Mouse (Mus musculus) cerebral cortex, adult 2 months (tissue): Measurements from ENCODE around the gene Atxn1.

Experiments used
- WGBS: fragments of 180-500 bp; shearing (Covaris S2); methylation state at CpG from one replicate; pipeline ENCODE4 v1.1.7; 2018; 5-methylcytosine and 5-hydroxymethylcytosine counted together

The Atxn1 gene

DNA sequence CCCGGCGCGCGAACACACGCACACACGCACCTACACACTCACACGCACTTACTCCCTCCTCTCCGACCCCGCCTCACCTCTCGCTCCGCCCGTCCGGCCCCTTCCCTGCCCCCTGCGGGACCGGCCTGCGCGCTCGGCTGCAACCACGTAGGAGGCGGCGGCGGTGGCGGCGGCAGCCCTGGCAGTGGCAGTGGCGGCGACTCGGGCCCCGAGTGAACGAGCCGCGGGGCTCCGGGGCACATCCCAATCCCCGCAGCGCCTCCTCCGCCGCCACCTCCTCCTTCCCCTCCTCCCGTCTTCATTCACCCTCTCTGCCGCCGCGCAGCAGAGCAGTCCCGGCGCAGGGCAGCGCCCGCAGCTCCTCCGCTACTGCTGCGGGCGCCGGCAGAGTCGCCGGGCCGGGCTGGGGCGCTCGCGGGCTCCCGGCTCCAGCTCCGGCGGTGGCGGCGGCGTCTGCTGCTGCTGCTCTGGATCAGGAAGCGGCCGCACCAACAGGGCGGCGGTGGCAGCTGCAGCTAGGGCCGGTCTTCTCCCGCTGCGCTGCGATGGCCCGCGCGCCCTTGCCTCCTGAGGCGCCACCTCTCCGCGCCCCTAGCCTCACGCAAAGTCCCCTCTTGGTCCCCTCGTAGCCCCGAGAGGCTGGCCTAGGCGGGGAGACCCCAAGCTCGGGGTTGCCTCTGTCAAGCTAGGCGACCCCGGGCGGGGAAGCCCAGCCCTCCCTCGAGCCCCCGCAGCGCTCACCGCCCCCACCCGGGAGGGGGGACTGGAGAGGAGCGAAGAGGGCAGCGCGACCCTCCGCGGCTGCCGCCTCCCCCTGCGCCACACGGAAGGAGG, 1.1 kb downstream of the Atxn1 start:
- 1% methylated on average over 90 of the region's 95 CpGs for WGBS

DNA sequence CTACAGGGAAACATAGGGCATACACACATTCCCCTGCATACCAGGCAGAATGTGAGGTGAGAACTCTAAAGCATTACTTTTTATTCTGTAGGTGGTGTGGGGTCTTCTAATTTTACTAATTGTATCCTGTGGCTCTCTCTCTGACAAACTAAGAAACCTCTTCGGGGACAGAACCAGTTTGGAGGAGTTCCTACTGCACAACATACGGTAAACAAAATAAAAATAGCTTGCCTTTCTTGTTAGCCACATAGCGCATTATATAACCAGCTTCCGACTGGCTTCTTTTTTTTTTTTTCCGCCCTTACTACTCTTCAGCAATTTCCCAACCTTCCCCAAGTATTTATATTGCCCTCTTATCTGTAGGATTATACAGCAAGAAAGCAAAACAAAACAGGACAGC, 2.0 kb downstream of the Atxn1 start:
- WGBS, result 3% methylated on average over 5 of the region's 5 CpGs

DNA sequence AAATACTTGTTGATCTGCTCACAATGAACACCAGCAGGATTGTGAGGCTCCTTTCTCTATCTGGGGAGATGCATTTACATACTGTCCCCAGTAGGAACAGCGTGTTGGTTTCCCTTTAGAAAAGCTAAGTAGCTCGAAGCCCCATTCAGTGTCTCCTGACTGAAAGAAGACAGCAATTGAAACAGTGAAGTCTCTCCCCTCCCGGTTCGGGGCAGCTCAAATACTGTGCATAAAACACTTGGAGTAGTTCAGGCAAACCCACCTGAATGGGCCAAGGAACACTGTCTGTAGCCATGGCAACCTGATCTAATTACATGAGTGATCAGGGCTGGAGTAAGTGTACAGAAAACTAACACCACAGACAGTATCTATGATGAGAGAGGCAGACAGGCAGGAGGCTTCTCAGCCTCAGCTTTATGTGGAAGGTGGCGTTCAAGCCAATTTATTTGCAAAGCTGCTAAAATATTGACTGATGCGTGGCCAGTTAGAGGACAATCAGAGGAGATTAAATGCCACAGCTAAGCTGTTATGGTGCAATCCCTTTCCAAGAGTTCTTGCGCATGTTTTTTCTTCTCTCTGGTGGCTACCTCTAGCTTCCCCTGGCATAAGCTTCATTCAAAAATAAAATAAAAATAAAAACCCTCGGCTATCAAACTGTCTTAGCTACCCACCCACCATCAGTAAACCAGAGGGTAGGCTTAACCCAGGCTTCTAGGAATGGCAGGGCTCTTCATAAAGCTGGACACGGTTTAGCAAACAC, 2.8 kb downstream of the Atxn1 start:
- 17% methylated on average over 9 of the region's 9 CpGs for WGBS

DNA sequence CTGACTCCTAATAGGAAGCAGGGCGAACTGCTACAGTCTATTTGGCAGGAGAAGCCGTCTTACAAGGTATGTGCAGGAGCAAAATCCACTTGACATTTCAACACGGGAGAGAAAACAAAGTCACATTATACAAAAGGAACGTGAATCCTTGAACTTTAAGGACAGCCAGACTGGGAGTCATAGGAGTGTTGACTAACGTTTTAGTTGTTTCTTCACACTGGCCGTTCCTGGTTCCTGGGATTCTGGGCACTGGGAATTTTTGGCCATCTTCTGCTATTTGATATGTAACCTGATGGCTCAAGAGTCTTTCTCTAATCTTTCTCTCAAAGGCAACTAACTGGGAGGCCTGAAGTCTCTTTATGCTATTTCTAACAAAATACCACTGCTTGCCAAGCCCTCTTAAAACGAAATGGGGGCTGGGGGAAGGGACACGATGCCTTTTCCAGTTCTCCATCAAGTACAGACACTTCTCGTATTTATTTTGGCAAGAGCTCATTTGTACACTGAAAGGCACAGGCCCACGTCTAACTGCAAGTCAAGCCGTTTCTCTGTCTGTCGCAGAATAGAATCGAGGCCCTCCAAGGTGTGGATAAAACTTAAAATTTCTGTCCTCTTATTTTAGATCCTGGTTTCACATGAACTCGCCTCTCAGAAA, 4.4 kb downstream of the Atxn1 start:
- WGBS, result 34% methylated on average over 14 of the region's 14 CpGs

DNA sequence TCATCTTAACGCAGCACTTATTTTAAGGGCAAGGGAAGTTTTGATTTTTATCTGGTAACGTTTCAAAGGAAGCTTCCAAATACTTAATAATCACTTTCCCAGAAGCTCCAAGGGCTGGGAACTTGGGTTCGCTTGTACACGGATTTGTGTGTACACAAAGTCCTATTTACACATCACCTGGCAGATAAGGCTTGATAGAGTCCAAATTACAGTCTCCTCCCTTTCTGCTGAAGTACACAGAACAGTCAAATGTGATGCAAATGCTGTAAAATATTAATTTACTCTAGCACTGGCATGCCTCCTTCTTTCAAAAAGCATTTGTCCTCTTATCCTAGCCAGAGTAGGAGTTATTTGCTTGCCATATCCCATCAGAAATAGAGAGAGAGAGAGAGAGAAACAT, 6.5 kb downstream of the Atxn1 start:
- 70% methylated on average over 4 of the region's 4 CpGs for WGBS

DNA sequence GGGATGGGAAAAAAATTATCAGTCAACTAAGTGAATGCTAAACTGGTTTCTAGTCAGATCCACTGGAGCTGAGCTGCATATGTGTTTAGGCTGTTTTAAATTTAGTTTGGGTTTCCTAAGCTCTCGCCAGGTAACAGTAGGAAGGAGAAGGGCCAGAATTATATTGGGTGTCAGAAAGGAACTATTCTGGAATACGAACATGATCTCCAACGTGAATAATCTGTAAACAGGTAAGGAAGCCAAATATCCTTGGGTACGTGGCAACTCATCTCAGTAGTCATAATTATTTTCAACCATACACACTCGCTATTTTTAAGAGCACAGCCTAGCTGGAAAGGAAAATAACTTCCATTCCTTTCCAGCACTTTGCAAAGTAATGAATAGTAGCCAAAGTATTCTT, 7.2 kb downstream of the Atxn1 start:
- 56% methylated on average over 5 of the region's 5 CpGs for WGBS

DNA sequence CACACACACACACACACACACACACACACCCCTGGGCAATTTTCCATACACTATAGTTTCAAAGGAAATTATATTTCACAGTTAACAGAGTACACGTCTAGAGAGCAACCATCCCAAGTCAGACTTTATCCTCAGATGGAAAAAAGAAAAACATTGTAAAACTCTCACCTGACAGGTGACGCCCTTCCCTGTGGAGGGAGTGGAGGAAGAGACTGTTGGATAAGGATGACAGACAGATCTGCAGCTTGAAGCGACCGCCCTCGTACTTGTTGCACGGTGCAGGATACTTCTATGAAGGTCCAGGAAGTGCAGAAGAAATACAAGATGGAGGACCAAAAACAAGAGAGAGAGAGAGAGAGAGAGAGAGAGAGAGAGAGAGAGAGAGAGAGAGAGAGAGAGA, 8.5 kb downstream of the Atxn1 start:
- WGBS, result 87% methylated on average over 6 of the region's 6 CpGs

DNA sequence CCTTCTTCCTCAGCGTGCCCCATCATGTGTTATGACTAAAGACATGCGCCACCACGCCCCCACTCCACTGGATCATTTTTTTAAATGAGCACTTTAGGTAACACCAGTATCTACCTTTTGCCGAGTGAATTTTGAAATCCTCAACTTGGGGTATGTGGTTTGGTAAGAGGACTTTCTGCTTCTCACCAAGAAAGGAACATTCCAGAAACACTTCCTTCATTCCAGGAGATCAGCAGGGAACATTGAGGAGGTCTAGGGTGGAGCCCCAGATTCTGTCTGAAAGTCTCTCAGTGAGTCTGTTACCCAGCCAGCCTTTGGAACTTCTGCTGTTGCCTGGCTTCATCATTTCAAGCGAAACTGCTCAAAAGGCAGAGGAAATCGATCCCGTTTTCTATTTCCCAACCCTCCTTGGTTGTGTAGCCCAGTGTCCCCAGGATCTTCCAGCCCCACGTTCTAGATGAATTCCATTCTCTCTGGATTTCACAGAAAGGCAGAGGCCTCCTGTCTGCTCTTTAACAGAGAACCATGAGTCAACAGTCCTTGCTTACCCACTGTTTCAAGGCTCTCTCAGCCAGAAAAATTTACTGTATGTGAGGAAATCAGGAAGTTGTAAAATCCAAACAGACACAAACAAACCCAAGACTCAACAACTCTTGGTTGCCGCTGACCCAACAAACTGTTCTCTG, 9.3 kb downstream of the Atxn1 start:
- WGBS, result 72% methylated on average over 9 of the region's 9 CpGs

DNA sequence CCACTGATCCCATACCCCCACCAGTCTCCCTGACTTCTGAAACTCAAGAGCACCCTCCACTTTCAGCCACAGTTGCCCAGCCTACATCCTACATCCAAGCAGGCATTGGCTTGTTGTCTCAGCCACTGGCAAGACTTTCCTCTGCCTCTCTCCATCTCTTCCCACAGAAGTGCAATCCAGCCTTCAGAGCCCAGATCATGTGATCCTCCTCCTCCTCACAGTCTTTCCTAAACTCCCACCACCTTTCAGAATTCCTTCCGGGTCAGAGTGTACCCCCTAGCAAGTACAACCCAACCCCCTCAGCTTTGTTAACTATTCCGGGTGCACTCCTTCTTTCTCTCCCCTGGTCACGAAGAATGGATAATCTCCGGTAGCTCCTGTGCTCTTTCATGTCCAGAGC, 11.7 kb downstream of the Atxn1 start:
- 50% methylated on average over 4 of the region's 4 CpGs for WGBS

DNA sequence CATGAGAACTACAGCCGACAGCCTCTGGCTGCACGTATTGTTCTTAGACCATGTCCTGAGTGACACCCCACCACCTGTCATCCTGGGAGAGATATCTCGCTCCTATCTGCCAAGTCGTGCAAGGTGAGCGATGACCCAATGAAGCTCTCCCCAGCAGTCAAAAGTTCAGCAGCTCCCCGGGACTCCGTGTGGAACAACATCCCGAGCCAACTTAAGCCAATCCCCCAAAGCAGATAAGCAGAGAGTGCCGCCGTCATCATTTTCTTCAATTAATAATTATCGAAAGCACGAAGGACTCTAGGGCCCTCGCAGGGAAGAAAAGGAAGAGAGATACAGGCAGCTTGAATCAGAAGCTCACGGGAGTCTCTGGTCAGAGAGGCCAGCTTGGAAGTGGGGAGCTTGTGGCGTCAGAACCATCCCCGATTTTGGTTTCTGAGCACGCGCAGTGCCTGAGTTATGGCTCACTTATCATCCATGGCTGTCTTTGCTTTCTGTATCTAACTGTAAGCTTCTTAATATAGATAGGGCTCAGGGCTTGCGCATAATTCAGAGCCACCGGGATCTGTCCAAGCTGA, 13.7 kb downstream of the Atxn1 start:
- 87% methylated on average over 20 of the region's 20 CpGs for WGBS

DNA sequence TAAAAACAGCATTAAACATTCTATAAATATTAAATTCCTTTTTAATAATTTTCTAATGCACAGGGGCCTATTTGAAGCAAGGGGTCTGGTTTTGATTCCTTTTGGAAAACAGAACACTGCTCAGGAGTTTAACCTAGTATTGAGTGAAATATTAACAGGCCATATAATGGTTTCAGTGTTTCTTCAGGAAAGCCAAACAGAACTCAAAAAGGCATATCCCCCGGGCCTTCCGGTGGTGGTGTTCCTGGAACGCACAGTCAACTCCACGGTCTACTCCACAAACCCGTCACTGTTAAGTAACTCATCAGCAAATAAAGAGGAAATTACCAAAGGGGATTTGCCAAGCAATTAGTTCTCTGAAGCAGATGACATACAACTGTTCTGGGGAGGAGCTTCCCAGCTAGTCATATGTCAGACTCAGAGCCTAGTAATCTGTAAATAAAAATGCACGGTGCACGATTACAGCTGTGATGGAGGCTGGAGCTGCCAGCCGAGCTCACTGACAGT, 14.4 kb downstream of the Atxn1 start:
- WGBS, result 57% methylated on average over 8 of the region's 8 CpGs

DNA sequence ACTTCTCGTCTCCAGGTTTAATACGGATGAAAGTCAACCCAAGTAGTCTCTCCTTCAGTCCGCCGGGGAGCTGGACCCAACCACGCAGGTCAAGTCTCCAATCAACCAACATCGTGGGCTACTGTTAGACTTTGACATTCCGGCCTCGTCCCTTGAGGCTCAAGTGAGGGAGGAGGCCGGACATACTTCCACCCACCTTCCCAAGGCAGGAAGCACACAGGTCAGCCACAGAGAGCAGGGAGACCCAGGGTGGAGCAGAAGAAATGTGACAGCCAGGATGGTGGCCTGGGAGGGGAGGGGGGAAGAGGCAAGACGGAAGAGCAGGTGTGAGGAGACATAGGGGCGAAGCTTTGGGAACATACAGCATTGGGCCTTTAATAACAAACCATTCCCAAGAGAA, 18.7 kb downstream of the Atxn1 start:
- 92% methylated on average over 11 of the region's 11 CpGs for WGBS

DNA sequence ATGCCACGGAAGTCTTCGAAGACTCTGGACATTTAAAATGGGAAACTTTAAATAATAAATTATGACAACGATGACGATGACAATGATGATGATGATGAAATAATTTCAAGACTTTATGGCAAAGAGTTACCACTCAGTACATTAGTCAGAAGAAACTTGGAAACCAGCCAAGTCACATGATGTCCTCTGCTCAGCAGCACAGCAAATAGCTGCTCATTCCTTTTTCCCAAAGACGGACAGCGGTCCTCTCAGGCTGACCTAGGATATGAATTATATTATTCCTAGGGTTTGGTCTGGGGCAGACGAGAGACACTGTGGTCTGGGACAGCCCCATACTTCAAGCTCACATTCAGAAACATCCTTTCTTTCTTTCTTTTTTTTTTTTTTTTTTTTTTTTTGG, 22.5 kb downstream of the Atxn1 start:
- WGBS, result 86% methylated on average over 7 of the region's 7 CpGs

DNA sequence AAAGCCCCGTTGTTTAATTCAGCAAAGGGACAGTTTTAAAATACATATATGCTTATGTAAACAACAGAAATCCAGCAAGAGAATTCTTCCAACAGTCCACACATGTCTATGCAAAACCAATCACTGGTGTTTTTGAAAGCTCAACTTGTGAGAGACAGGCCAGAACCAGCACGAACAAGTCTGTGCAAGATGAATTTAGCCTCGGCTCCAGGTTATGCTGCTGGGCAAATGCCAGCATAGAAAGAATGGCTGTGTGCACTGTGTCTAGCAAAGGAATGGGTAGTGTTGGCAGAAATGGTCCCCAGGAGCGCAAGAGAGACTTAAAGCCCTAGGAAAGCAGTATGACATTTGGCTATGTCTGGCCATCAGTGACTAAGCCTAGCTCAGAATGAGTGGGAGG, 24.1 kb downstream of the Atxn1 start:
- WGBS, result 43% methylated on average over 4 of the region's 4 CpGs

DNA sequence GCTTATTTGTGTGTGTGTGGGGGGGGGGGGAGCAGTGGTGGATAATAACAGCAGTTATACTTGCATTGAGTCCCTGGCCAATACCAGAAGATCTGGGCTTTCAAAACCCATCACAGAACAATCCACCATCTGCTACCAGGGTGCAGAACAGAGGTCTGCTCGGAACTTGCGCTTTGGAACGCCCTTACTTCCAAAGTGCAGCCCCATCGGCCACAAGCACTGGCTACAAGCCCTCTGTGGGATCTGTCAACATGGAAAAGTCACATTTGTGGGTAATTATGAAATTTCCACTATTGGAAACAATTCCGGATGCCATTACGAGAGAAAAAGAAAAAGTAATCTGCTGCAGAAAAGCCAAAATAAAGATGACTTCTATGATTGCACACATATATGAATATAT, 25.2 kb downstream of the Atxn1 start:
- WGBS, result 59% methylated on average over 6 of the region's 6 CpGs

DNA sequence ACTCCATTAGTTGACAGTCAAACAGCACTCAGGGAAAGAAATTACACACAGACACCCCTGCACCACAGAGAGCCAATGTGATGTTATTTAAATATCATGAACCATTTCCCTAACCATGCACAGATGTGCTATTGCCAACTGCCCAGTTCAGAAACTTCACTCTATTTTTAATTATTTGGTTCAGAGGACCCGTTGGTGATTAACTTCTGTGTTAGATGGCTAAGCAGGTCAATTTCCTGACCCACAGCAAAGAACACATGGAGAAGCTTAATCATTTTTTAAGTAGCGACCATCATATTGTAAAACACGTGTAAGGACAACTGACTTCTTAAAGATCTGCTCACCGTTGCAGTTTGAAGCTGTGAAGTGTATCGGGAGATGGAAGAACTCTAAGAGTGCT, 26.7 kb downstream of the Atxn1 start:
- 83% methylated on average over 5 of the region's 5 CpGs for WGBS

DNA sequence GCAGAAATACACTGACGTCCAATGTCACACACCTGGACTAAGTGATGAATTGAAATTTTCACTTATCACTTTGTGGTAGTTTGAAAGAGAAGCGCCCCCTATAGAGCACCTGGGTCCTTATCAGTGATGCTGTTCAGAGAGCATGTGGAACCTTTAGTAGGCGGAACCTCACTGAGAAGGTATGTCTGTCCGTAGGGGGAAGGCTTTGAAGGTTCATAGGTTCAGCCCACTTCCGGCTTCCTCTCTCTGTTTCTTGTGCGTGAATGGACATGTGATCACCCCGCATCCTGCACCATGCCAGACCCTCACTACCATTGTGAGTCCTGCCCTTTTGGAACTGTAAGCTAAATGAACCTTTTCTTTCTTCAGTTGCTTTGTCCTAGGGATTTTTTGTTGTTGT, 29.0 kb downstream of the Atxn1 start:
- WGBS, result 81% methylated on average over 7 of the region's 7 CpGs

DNA sequence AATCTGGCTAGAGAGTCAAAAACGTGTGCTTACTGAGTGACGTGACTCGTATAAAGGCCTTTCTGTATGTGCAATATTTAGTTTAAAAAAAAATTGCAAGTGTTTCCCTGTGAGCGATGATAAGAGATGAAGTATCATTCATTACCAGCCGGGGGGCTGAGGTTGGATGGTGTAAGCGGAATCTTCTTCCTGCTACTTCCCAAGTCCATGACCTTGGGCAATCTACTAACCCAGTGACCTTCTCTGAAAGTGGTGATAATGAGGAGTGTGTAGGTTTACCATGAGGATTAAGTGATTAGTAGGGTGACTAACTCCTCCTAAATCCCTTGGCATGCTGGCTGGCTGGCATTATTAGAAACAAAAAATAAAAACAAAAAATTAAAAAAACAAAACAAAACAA, 30.0 kb downstream of the Atxn1 start:
- 85% methylated on average over 6 of the region's 6 CpGs for WGBS

DNA sequence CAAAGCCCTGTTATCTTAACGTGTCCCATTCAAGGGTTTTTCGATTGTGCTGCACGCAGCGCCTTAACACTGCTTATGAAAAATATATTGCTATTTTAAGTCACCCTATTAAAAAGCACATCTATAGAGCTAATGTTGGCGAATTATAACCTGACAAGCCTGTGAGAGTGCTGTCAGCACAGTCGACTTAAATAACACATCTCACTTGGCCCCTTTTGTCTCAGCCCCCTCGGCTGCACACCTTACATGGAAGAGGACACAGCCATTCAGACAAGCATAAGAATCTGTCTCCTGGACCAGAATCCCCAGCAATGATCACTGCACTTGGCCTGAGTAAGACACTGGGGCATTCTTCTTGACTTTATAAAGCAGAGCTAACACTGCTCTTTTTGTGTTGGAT, 30.7 kb downstream of the Atxn1 start:
- 48% methylated on average over 7 of the region's 7 CpGs for WGBS

DNA sequence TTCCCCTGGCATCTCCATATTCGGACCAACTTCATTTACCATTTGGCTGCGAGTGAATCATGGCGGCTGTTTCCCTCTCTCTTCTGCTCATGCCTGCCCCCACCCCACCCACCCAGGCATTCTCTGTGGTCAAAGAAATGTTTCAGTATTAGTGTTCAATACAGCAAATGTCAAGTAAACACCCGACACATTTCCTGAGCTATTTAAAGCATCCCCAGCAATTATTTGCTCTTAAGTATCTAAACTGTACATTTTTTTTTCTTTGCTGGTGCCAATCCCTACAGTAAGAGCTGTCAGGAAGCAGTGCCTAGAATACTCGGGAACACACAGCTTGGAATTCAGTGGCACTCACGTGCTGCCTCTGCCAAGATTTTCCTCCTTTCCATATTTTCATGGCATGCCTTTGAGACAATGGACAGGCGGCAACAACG, 32.3 kb downstream of the Atxn1 start:
- WGBS, result 32% methylated on average over 8 of the region's 8 CpGs

DNA sequence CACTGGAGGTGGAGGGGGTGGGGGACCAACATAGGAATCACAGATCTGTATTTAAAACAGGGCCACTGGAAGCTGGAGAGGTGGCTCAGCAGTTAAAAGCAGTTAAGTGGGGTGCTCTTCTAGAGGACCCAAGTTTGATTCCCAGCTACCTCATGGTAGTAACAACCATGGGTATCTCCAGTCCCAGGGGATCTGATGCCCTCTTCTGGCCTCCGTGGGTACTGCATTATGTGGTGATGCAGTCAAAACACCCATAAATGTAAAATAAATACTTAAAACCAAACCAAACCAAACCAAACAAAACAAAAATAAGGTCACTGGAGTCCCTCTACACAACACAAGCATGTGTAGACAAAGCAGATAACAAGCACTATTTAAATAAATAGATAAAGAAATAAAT, 32.9 kb downstream of the Atxn1 start:
- WGBS, result 58% methylated on average over 1 of the region's 1 CpGs

DNA sequence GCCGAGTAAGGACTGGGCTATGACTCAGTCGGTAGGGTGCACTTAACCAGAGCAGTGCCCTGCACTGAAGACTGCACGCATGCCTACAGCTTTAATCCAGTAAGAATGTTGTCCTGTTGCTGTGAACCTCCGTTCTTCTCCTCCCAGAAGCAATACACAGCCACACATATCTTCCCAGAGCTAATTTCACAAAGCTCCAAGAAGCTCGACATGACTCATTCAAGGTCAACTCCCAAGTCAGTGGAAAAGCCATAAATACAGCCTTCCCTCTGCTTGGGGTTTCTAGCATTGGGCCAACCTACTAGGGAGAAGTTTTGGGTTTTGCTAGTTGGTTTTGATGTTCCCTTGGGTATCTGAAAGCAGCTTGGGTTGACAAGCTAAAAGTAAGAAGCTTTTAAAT, 33.6 kb downstream of the Atxn1 start:
- 91% methylated on average over 5 of the region's 5 CpGs for WGBS
